Mouse (Mus musculus) cortical plate, adult 2 months (tissue): Measurements from ENCODE around the gene Olfr889. TPM values are rescaled to one million over a fixed set of nuclear protein-coding genes. Genes with fewer than 3 reads are reported as not detected.
"Not testable (repeated sequence)": the region's sequence is repeated elsewhere in the genome, so short reads cannot be mapped to it uniquely, and the experiment has no call there.

Experiments used
- H3K27ac ChIP-seq: fragments of 200-500 bp; 2 replicates; pipeline ENCODE4 v1.5.1; 2012; ENCODE audit warnings: low read length, control low read depth, inconsistent platforms; ENCODE audit not compliant: insufficient read depth
- H3K4me1 ChIP-seq: fragments of 200-500 bp; 2 replicates; pipeline ENCODE4 v1.6.1; 2011; ENCODE audit warnings: low read length; ENCODE audit not compliant: control insufficient read depth, insufficient read depth
- H3K4me3 ChIP-seq: fragments of 200-500 bp; 2 replicates; pipeline ENCODE4 v1.5.1; 2011; ENCODE audit warnings: mild to moderate bottlenecking, low read length, control low read depth; ENCODE audit not compliant: insufficient read depth
- CTCF ChIP-seq: fragments of 200-500 bp; IDR thresholded peaks from 2 replicates; pipeline ENCODE4 v1.5.1; 2011; ENCODE audit warnings: mild to moderate bottlenecking, control low read depth, low read length; ENCODE audit not compliant: insufficient read depth; ENCODE audit errors: extremely low read depth
- POLR2A ChIP-seq: fragments of 200-500 bp; IDR thresholded peaks from 2 replicates; pipeline ENCODE4 v1.6.1; 2011; ENCODE audit warnings: mild to moderate bottlenecking, low read length, control low read depth; ENCODE audit not compliant: insufficient read depth; ENCODE audit errors: extremely low read depth
- polyA plus RNA-seq: library from polyadenylated mRNA; depleted of rRNA; stranded (reverse); fragments of >200 nt; gene quantifications from 2 replicates; pipeline ENCODE4 v1.2.3, GENCODE M21; 2012; rRNA removed

Gene Olfr889
- polyA plus RNA-seq: not detected in 2 replicates

GRCm38 (mm10) chr9:38114898-38115297 is at the start of gene Olfr889:
Olfr889 (plus strand) TSS chr9:38115198.
- TF ChIP-seq CTCF (no peak), POLR2A (no peak)
- no peak within 1 kb of the TSS for H3K27ac ChIP-seq
- H3K4me1 ChIP-seq: no peaks in the 10 kb centered on the region
- no peak within 1 kb of the TSS for H3K4me3 ChIP-seq

GRCm38 (mm10) chr9:38083772-38084171 is 31.2 kb upstream of the Olfr889 start, which contains the start of gene Olfr887:
Olfr887 (plus strand) TSS chr9:38084072.
- Histone ChIP-seq H3K27ac (no peak within 1 kb of the TSS), H3K4me3 (no peak within 1 kb of the TSS), H3K4me1 (no peaks in the 10 kb centered on the region)
- no peak for TF ChIP-seq CTCF
- no peak for TF ChIP-seq POLR2A

DNA sequence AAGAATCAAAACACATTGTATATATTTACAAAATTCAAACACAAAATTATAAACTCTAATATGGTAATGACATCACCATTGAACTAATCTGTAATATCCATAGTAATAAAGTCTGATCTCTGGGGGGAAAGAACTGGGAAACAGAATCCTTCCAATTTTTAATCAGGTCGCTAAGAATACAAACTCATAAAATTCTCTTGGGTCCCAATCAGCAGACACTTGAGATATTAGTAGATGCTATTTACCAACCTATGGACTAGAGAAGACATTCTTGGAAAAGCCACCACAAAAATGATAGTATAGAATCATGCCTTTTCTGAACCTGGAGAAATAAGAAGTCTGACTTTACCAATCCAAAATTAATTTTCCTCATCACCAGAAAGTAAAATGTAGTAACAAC is 7.2 kb upstream of the Olfr889 start, which contains the start of gene Olfr888:
Gene Olfr888 (plus strand): TSS at position 301 of the 400 bp plus-strand sequence.
- Histone ChIP-seq H3K4me3 (no peak within 1 kb of the TSS), H3K4me1 (no peaks in the 10 kb centered on the region), H3K27ac (no peak within 1 kb of the TSS)
- TF ChIP-seq POLR2A (no peak), CTCF (no peak)

DNA sequence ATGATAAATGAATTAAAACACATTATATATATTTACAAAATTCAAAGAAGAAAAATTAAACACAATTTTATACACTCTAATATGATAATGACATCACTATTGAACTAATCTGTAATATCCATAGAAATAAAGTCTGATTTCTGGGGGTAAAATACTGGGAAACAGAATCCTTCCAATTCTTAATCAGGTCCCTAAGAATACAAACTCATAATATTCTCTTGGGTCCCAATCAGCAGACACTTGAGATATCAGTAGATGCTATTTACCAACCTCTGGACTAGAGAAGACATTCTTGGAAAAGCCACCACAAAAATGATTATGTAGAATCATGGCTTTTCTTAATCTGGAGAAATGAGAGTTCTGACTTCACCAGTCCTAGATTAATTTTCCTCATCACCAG is 27.2 kb downstream of the Olfr889 start, which contains the start of gene Olfr890:
Gene Olfr890 (plus strand): TSS at position 301 of the 400 bp plus-strand sequence.
- no peak within 1 kb of the TSS for H3K27ac ChIP-seq
- no peaks in the 10 kb centered on the region for H3K4me1 ChIP-seq
- TF ChIP-seq CTCF (no peak), POLR2A (no peak)
- no peak within 1 kb of the TSS for H3K4me3 ChIP-seq

DNA sequence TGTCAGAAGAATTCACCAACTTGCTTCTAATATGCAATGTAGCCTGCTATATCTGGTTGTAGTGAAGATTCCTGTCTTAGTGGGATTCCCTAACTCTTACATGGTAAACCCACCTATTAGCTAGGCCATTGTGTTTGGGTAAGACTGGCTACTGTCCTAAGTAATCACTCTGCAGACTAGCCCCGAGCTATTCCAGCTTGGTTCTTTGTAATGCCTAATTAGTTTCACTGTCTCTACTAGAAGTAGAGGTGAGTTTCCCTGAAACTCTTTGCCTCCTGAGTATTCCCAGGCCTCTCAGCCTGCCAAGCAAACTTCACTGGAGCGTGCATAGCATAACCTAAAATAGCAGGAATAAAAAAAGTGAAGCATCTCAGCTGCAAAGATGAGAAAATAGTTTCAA is 53.3 kb downstream of the Olfr889 start:
- H3K27ac ChIP-seq, H3K4me3 ChIP-seq, H3K4me1 ChIP-seq: not testable (repeated sequence)

Other genes with a start within 250 kb of the Olfr889 start
- gene Olfr145, start 218.5 kb upstream of the Olfr889 start, polyA plus RNA-seq: 0.02 TPM in 1 of 2 replicates, not detected in the other
- gene Olfr878, start 197.4 kb upstream of the Olfr889 start, polyA plus RNA-seq: 0.23 and 0.26 TPM in 2 replicates
- 0.08 TPM in 1 of 2 replicates, not detected in the other for gene Olfr881, start 123.4 kb upstream of the Olfr889 start, polyA plus RNA-seq
- not detected in 2 replicates for gene Olfr883, start 89.4 kb upstream of the Olfr889 start, polyA plus RNA-seq
- not detected in 2 replicates for gene Olfr884, start 68.6 kb upstream of the Olfr889 start, polyA plus RNA-seq
- gene Olfr885, start 53.9 kb upstream of the Olfr889 start, polyA plus RNA-seq: not detected in 2 replicates
- gene Olfr887, start 31.1 kb upstream of the Olfr889 start, polyA plus RNA-seq: not detected in 2 replicates
- gene Olfr888, start 7.1 kb upstream of the Olfr889 start, polyA plus RNA-seq: not detected in 2 replicates
- gene Olfr890, start 27.3 kb downstream of the Olfr889 start, polyA plus RNA-seq: not detected in 2 replicates
- not detected in 2 replicates for gene Olfr891, start 65.6 kb downstream of the Olfr889 start, polyA plus RNA-seq
- not detected in 2 replicates for gene Olfr893, start 93.2 kb downstream of the Olfr889 start, polyA plus RNA-seq
- not detected in 2 replicates for gene Olfr894, start 102.9 kb downstream of the Olfr889 start, polyA plus RNA-seq
- not detected in 2 replicates for gene Olfr143, start 137.6 kb downstream of the Olfr889 start, polyA plus RNA-seq
- not detected in 2 replicates for gene Olfr895, start 152.7 kb downstream of the Olfr889 start, polyA plus RNA-seq
- gene Olfr896-ps1, start 175.9 kb downstream of the Olfr889 start, polyA plus RNA-seq: not detected in 2 replicates
- not detected in 2 replicates for gene Olfr25, start 213.9 kb downstream of the Olfr889 start, polyA plus RNA-seq
- gene Olfr898, start 233.2 kb downstream of the Olfr889 start, polyA plus RNA-seq: not detected in 2 replicates